Mouse (Mus musculus) embryonic fibroblast, embryonic 13.5 days (primary cell): ENCODE measurements around the gene Cep112.

Experiments used
- CTCF ChIP-seq: IDR thresholded peaks from 2 replicates; pipeline ENCODE4 v1.5.1; 2011; ENCODE audit warnings: mild to moderate bottlenecking, control low read depth, low read length, moderate library complexity, borderline replicate concordance; ENCODE audit not compliant: insufficient read depth
- POLR2A ChIP-seq: IDR thresholded peaks from 2 replicates; pipeline ENCODE4 v1.6.1; 2011; ENCODE audit warnings: low read depth, mild to moderate bottlenecking, control low read depth, low read length, moderate library complexity

DNA sequence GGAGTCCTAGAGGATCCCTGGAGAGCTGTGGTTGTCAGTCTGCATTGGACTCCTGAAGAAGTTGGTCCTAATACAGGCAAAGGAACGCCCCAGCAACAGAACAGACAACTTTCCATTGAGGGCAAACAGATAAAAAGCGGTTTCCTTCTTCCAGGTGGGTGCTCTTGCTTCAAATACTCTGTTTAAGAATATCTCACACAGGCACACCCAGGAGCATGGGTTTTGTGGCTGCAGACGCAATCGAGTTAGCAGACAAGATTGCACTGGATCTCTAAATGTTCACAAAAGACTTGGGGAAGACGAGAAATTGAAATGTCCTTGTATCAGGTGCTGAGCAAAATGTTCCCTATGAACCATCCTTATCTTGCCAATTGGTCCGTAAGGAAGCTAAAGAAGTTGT lies 5.8 kb upstream of the Cep112 start:
- TF ChIP-seq POLR2A (no peak), CTCF (no peak)
